Mouse (Mus musculus): ENCODE measurements around the gene Il1rap. TPM values are rescaled to one million over a fixed set of nuclear protein-coding genes. Genes with fewer than 3 reads are reported as not detected.

Il1rap gene
- total and polyA plus RNA-seq, 3 experiments = 5.4 to 5.9 TPM; not detected in 1

DNA sequence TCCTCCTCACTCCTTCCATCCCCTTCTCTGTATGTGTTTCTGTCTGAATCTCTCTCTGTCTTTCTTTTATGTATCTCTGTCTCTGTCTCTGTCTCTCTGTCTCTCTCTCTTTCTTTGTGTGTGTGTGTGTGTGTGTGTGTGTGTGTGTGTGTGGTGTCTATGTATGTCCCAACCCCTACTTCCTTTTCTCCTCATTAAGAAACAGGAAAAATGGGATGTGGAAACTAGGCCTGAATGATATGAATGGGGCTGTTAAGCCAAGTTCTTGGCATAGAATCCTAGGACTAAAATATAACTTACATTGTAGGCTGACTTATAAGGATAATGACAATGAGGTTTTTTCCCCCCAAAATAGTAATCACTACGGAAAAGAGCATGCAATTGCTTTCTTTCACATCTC, 149.4 kb downstream of the Il1rap start:
- peaks cover 0 to 2% of the 10 kb centered on the region in 2 experiments; a peak in 2 of 4 replicates for H3K36me3 ChIP-seq (ENCODE audit: control insufficient read depth in 1 of 2, insufficient read depth in 2 of 2, low read length in 2 of 2)
- no peaks in the 10 kb centered on the region; a peak in 1 of 4 replicates for H3K27me3 ChIP-seq (ENCODE audit: control insufficient read depth in 1 of 2, insufficient read depth in 2 of 2, low read length in 2 of 2)
- H3K79me2 ChIP-seq (ENCODE audit: control insufficient read depth, insufficient read depth, low read length, poor library complexity) = no peaks in the 10 kb centered on the region
- DNase-seq (ENCODE audit: low read depth, low spot score) = no peak
- H3K4me1 ChIP-seq (ENCODE audit: control insufficient read depth in 1 of 2, insufficient read depth in 2 of 2, low read length in 2 of 2) = no peaks in the 10 kb centered on the region; a peak in 1 of 4 replicates
- no peak for TF ChIP-seq GABPA (IDR thresholded peaks at IDR 0.05; ENCODE audit: low read depth, low read length)
- no peak overlapping the region for H3K4me3 ChIP-seq (ENCODE audit: control insufficient read depth in 1 of 2, insufficient read depth in 1 of 2, low read depth in 2 of 2, low read length in 2 of 2)
- H3K27ac ChIP-seq (ENCODE audit: control insufficient read depth, low read depth, low read length) = no peak overlapping the region
- no peak overlapping the region for H3K9ac ChIP-seq (ENCODE audit: control insufficient read depth, low read depth, low read length, poor library complexity, severe bottlenecking)
- H3K9me3 ChIP-seq (replicated peaks; ENCODE audit: insufficient read depth, low read length) = no peaks in the 10 kb centered on the region

DNA sequence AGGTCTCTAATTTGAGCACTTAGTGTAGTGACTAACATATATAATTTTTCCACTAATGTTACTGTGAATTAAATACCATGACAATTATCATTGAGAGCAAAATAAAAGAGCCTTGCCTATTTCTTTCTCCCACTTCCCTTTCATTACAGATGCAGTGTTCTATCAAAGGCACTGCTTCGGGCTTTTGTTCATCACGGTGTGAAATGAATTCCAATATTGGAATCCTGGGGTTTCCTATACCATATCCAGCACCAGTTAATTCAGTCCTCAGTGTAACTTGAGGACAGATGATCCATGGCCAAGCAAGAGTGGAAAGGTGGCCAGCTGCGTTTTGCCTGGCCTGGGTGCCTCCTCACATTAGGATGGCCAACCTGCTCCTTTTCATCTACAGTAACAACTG, 151.1 kb downstream of the Il1rap start:
- Histone ChIP-seq H3K9ac (ENCODE audit: control insufficient read depth, low read depth, low read length, poor library complexity, severe bottlenecking) (no peak overlapping the region), H3K79me2 (ENCODE audit: control insufficient read depth, insufficient read depth, low read length, poor library complexity) (no peaks in the 10 kb centered on the region), H3K9me3 (replicated peaks; ENCODE audit: insufficient read depth, low read length) (no peaks in the 10 kb centered on the region), H3K36me3 (ENCODE audit: control insufficient read depth in 1 of 2, insufficient read depth in 2 of 2, low read length in 2 of 2) (peaks cover 0 to 2% of the 10 kb centered on the region in 2 experiments; a peak in 2 of 4 replicates), H3K27ac (ENCODE audit: control insufficient read depth, low read depth, low read length) (no peak overlapping the region), H3K4me3 (ENCODE audit: control insufficient read depth in 1 of 2, insufficient read depth in 1 of 2, low read depth in 2 of 2, low read length in 2 of 2) (no peak overlapping the region), H3K27me3 (ENCODE audit: control insufficient read depth in 1 of 2, insufficient read depth in 2 of 2, low read length in 2 of 2) (no peaks in the 10 kb centered on the region; a peak in 1 of 4 replicates), H3K4me1 (ENCODE audit: control insufficient read depth in 1 of 2, insufficient read depth in 2 of 2, low read length in 2 of 2) (no peaks in the 10 kb centered on the region; a peak in 1 of 4 replicates)
- TF ChIP-seq E2F4 (IDR thresholded peaks at IDR 0.05; ENCODE audit: borderline replicate concordance, low read depth, low read length) (no peak), ELF1 (IDR thresholded peaks at IDR 0.05; ENCODE audit: low read depth, low read length) (no peak), BHLHE40 (IDR thresholded peaks at IDR 0.05; ENCODE audit: borderline replicate concordance, low read depth, low read length) (no peak), ZMIZ1 (IDR thresholded peaks at IDR 0.05; ENCODE audit: low read depth, low read length) (no peak), POLR2AphosphoS5 (IDR thresholded peaks at IDR 0.05; ENCODE audit: borderline replicate concordance, low read depth, low read length) (no peak), CHD2 (IDR thresholded peaks at IDR 0.05; ENCODE audit: low read length) (no peak), RAD21 (IDR thresholded peaks at IDR 0.05; ENCODE audit: low read depth, low read length) (no peak), TAL1 (IDR thresholded peaks at IDR 0.05; ENCODE audit: low read length) (no peak), NELFE (IDR thresholded peaks at IDR 0.05; ENCODE audit: low read depth, low read length) (no peak), TBP (IDR thresholded peaks at IDR 0.05; ENCODE audit: low read depth, low read length) (no peak), USF2 (IDR thresholded peaks at IDR 0.05; ENCODE audit: borderline replicate concordance in 1 of 2, insufficient read depth in 1 of 2, low read depth in 1 of 2, low read length in 2 of 2) (no peak), POLR2AphosphoS2 (IDR thresholded peaks at IDR 0.05; ENCODE audit: low read length) (no peak), ETS1 (IDR thresholded peaks at IDR 0.05; ENCODE audit: low read depth, low read length) (no peak), MYB (IDR thresholded peaks at IDR 0.05; ENCODE audit: low read depth, low read length) (no peak), TCF12 (IDR thresholded peaks at IDR 0.05; ENCODE audit: low read depth, low read length) (no peak), EP300 (IDR thresholded peaks at IDR 0.05; ENCODE audit: low read depth in 1 of 2, low read length in 2 of 2) (no peak), CTCF (IDR thresholded peaks at IDR 0.05 in 2 of 3, conservative IDR thresholded peaks at IDR 0.05 in 1 of 3; ENCODE audit: control insufficient read depth in 1 of 3, insufficient read depth in 1 of 3, low read depth in 2 of 3, low read length in 3 of 3, poor library complexity in 1 of 3, severe bottlenecking in 1 of 3) (no peak)
- no peak for DNase-seq (ENCODE audit: low read depth, low spot score)

Data from MEL (cell line).